Comparison of ENCODE assay signal across 27 mouse cellular contexts in genomic region chr3:71220818-71221217, GRCm38 (mm10).
DNase-seq lines count a peak whose midpoint lies in the region; ATAC-seq and TF ChIP-seq lines count a peak whose summit lies in the region.
"Had no signal": no experiment of that assay in that cellular context is flagged by ENCODE, and none has a peak within 500 bp of the region (broad histone marks: within the 10 kb centered on the region; RNA-seq: fewer than 3 reads in every experiment).

No protein-coding gene starts in this region.

- H3K4me2 ChIP-seq in liver, embryonic 11.5 days, result no peak overlapping the region
- H3K4me2 ChIP-seq: embryonic facial prominence, embryonic 12.5 days; embryonic facial prominence, embryonic 15.5 days; forebrain, embryonic 12.5 days; heart, embryonic 12.5 days; heart, embryonic 15.5 days; hindbrain, embryonic 13.5 days; intestine, embryonic 15.5 days had no signal

- H3K9ac ChIP-seq in liver, embryonic 11.5 days (ENCODE audit: low read depth, low read length), result no peak overlapping the region
- H3K9ac ChIP-seq: embryonic facial prominence, embryonic 12.5 days; embryonic facial prominence, embryonic 15.5 days; forebrain, embryonic 12.5 days; heart, embryonic 12.5 days; heart, embryonic 15.5 days; hindbrain, embryonic 13.5 days; intestine, embryonic 15.5 days had no signal

- no peak for TF ChIP-seq CTCF in left cerebral cortex, adult 2 months (IDR thresholded peaks at IDR 0.05)

- no peak for DNase-seq in frontal cortex, postnatal 10 days (ENCODE audit: low spot score in 2 of 2)
- no peak for DNase-seq in left cerebral cortex, adult 2 months (ENCODE audit: extremely low spot score in 1 of 2, low spot score in 2 of 2)
- DNase-seq in left cerebral cortex, adult 18-20 months (ENCODE audit: low spot score in 2 of 2), result no peak
- peak; percentile 50 for DNase-seq in brain, embryonic 18.5 days (ENCODE audit: low read depth, low spot score)
- no peak for DNase-seq in liver, embryonic 11.5 days (ENCODE audit: low spot score)
- DNase-seq: adrenal gland, adult 2 months; adrenal gland, postnatal 14 days; cerebellum, adult 11 months; cerebellum, adult 2 months; cerebellum, adult 9-11 months; cerebellum, postnatal 25 days; gastrocnemius, adult 2 months; gastrocnemius, postnatal 14 days; heart, adult 11 months; heart, postnatal 10 days; heart, postnatal 36 days had no signal

- no peaks in the 10 kb centered on the region for H3K9me3 ChIP-seq in liver, embryonic 11.5 days (ENCODE audit: control insufficient read depth, low read length)
- H3K9me3 ChIP-seq: embryonic facial prominence, embryonic 12.5 days; embryonic facial prominence, embryonic 15.5 days; forebrain, embryonic 12.5 days; heart, embryonic 12.5 days; heart, embryonic 15.5 days; hindbrain, embryonic 10.5 days; hindbrain, embryonic 13.5 days; intestine, embryonic 15.5 days had no signal

- WGBS in liver, embryonic 11.5 days, result 72% methylated on average over 3 of the region's 3 CpGs

- ATAC-seq in frontal cortex, adult (ENCODE audit: low TSS enrichment), result peak; percentile 86
- no peak for ATAC-seq in liver, embryonic 11.5 days (replicated peaks; ENCODE audit: low FRiP score)
- ATAC-seq: CD4-positive, CD25-positive, alpha-beta regulatory T cell, adult 4 months; hindbrain, embryonic 16.5 days; intestine, embryonic 15.5 days had no signal

- intact Hi-C loops in left cerebral cortex, adult 2 months (cut with DNase I), result no loop called here

- no peaks in the 10 kb centered on the region for H3K4me1 ChIP-seq in liver, embryonic 11.5 days (replicated peaks; ENCODE audit: control insufficient read depth, insufficient read depth, low read length)
- H3K4me1 ChIP-seq: embryonic facial prominence, embryonic 12.5 days; embryonic facial prominence, embryonic 15.5 days; forebrain, embryonic 12.5 days; heart, embryonic 12.5 days; heart, embryonic 15.5 days; hindbrain, embryonic 10.5 days; hindbrain, embryonic 13.5 days; intestine, embryonic 15.5 days had no signal

- no peaks in the 10 kb centered on the region for H3K27me3 ChIP-seq in liver, embryonic 11.5 days (replicated peaks; ENCODE audit: control insufficient read depth, insufficient read depth, low read length)
- H3K27me3 ChIP-seq: embryonic facial prominence, embryonic 12.5 days; embryonic facial prominence, embryonic 15.5 days; forebrain, embryonic 12.5 days; heart, embryonic 12.5 days; heart, embryonic 15.5 days; hindbrain, embryonic 13.5 days; intestine, embryonic 15.5 days had no signal

- no peaks in the 10 kb centered on the region for H3K36me3 ChIP-seq in liver, embryonic 11.5 days (ENCODE audit: control insufficient read depth, insufficient read depth, low read length)
- H3K36me3 ChIP-seq: embryonic facial prominence, embryonic 12.5 days; embryonic facial prominence, embryonic 15.5 days; forebrain, embryonic 12.5 days; heart, embryonic 12.5 days; heart, embryonic 15.5 days; hindbrain, embryonic 10.5 days; hindbrain, embryonic 13.5 days; intestine, embryonic 15.5 days had no signal

- H3K27ac ChIP-seq in left cerebral cortex, adult 2 months, result peak overlapping the region; percentile 55; the same call in 1 of the 2 replicates
- H3K27ac ChIP-seq in liver, embryonic 11.5 days (ENCODE audit: low read depth, low read length), result no peak overlapping the region
- H3K27ac ChIP-seq: embryonic facial prominence, embryonic 12.5 days; embryonic facial prominence, embryonic 15.5 days; forebrain, embryonic 12.5 days; gastrocnemius, adult 2 months; heart, embryonic 15.5 days; hindbrain, embryonic 10.5 days; hindbrain, embryonic 13.5 days; intestine, embryonic 15.5 days had no signal

- H3K4me3 ChIP-seq in left cerebral cortex, adult 2 months, result no peak overlapping the region
- no peak overlapping the region for H3K4me3 ChIP-seq in liver, embryonic 11.5 days (ENCODE audit: low read depth, low read length)
- H3K4me3 ChIP-seq: embryonic facial prominence, embryonic 12.5 days; embryonic facial prominence, embryonic 15.5 days; forebrain, embryonic 12.5 days; gastrocnemius, adult 2 months; heart, embryonic 12.5 days; heart, embryonic 15.5 days; hindbrain, embryonic 10.5 days; hindbrain, embryonic 13.5 days; intestine, embryonic 15.5 days had no signal
